Mouse (Mus musculus) brain, embryonic 14.5 days (tissue): ENCODE data around the gene Cars2.

ENCODE experiments used
- CTCF ChIP-seq: fragments of 200-500 bp; IDR thresholded peaks from 2 replicates; pipeline ENCODE4 v1.5.1; 2012; ENCODE audit warnings: inconsistent platforms, mild to moderate bottlenecking, moderate library complexity, borderline replicate concordance; ENCODE audit not compliant: insufficient read depth, insufficient read length; ENCODE audit errors: extremely low read depth
- POLR2A ChIP-seq: fragments of 200-500 bp; IDR thresholded peaks from 2 replicates; pipeline ENCODE4 v1.6.1; 2012; ENCODE audit warnings: mild to moderate bottlenecking, inconsistent platforms, borderline replicate concordance; ENCODE audit not compliant: poor library complexity, insufficient read depth, insufficient read length, severe bottlenecking; ENCODE audit errors: extremely low read depth

DNA sequence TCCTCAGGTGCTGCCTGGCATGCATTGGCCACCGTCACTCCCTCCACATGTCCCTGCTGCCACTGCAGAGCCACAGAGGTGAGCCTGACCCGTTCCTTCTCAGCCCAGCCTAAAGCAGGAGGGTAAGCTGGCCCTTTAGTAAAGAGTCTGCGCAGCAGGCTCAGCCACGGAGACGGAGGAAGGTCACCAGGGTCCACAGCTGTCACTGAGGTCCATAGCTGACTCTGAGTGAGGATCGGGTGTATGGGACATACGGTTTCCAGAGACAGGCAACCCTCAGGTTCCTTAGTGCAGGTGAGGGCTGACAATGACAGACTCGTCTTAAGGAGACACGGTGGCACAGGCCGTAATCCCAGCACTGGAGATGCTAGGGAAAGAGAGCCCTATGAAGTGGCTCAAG lies 21.4 kb upstream of the Cars2 start:
- TF ChIP-seq CTCF (no peak), POLR2A (no peak)
